Mouse (Mus musculus): ENCODE results near the gene Slc25a26. TPM values are rescaled to one million over a fixed set of nuclear protein-coding genes. Genes with fewer than 3 reads are reported as not detected.

Gene Slc25a26
- polyA plus RNA-seq, 1 experiment from 2014 or later: 8.0 TPM

DNA sequence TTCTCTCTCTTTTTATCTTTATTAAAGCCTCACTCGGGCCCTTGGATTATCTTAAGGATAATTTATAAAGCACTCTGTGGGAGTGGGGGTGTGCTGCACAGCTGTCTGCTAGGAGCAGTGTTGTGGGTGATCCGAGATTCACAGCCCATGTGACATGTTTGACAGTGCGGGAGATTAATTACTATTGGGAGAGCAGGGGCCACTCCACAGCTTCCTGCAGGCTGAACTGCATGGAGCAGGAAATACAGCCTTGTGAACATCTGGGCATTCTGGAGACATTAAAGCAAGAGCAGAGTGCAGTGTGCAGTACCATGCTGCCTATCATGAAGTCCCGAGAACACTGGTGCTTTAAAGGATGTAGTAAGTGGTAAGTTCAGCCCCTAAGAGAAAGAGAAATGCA, 92.6 kb downstream of the Slc25a26 start:
- 22% methylated on average over 4 of the region's 4 CpGs for WGBS
- H3K27ac ChIP-seq: peak overlapping the region; percentile 63

DNA sequence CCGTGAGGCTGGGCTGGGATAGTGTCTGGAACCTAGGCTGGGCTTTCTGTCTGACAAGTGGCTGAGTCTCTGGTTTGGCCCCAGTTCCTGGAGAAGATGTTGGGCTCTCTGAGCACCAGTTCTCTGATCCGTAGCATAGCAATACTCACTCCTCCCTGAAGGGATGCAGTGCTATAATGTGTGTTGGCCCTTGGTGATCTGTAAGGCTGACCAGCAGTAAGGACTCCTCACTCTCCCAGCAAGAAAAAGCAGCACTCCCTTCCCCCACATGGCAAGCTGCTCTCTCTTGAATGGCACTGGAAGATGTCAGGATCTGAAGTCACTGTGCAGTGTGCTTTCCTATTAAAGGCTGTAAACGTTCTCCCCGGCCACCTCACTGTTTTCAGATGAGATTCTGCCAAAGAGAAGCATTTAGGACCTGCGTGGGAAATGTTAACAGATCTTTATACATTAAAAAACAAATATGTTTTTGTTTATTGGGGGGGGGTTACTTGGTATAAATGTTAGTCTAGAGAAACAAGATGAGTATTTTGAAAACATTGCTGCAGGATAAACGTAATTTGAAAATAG, 94.0 kb downstream of the Slc25a26 start:
- no peak overlapping the region for H3K9ac ChIP-seq
- ATAC-seq (ENCODE audit: low FRiP score): no peak
- no peak overlapping the region for H3K4me3 ChIP-seq (replicated peaks)
- H3K36me3 ChIP-seq (replicated peaks): no peaks in the 10 kb centered on the region
- H3K4me1 ChIP-seq: peaks cover 16% of the 10 kb centered on the region
- H3K9me3 ChIP-seq: no peaks in the 10 kb centered on the region
- H3K4me2 ChIP-seq: no peak overlapping the region
- WGBS: 80% methylated on average over 6 of the region's 6 CpGs
- no peak overlapping the region for H3K27ac ChIP-seq
- no peaks in the 10 kb centered on the region for H3K27me3 ChIP-seq

More for the DNA sequence above, 92.6 kb downstream of the Slc25a26 start:
- Histone ChIP-seq H3K4me1 (peaks cover 16% of the 10 kb centered on the region), H3K27me3 (no peaks in the 10 kb centered on the region), H3K4me2 (no peak overlapping the region), H3K4me3 (replicated peaks) (no peak overlapping the region), H3K36me3 (replicated peaks) (no peaks in the 10 kb centered on the region), H3K9ac (no peak overlapping the region), H3K9me3 (no peaks in the 10 kb centered on the region)
- ATAC-seq (ENCODE audit: low FRiP score): no peak

DNA sequence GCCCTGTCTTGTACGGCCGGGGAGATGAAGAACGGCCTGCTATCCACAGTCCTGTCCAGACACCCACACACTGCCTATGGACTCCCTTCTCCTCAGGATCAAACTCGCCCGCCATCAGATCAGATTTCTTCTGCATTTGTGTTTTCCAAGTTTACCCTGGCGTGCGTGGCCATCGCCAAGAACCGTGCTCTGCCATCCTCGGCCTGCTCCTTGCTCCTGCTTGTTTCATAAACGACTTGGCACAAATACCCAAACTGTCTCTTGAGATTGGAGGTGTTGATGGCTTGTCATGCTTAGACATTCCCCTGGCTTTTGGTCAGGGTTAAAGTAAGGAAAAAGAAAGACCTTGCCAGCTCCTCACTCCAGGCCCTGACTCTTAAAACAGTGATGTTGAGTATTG, 94.6 kb downstream of the Slc25a26 start:
- Histone ChIP-seq H3K27me3 (no peaks in the 10 kb centered on the region), H3K9ac (no peak overlapping the region), H3K4me2 (no peak overlapping the region), H3K4me1 (peaks cover 16% of the 10 kb centered on the region), H3K4me3 (replicated peaks) (no peak overlapping the region), H3K36me3 (replicated peaks) (no peaks in the 10 kb centered on the region), H3K9me3 (no peaks in the 10 kb centered on the region), H3K27ac (no peak overlapping the region)
- 91% methylated on average over 11 of the region's 11 CpGs for WGBS
- ATAC-seq (ENCODE audit: low FRiP score): no peak

DNA sequence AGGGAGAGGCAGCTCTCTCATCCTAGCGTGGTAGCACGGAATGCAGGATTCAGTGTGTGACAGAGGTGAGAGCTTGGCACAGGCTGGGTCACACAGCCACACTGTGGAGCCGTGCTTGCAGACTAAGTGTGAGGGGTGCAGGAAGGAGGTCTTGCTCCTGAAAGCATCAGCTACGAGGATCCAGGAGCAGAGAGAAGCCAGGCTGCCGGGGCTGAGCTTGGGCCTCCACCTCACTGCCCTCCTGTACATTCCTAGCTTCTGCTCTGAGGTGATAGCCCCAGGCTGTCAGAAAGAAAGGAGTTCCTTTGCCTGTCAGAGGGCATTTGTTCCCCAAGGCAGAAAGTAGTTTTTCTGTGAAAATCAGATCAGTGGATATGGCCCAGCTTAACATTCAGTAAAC, 95.1 kb downstream of the Slc25a26 start:
- H3K9ac ChIP-seq: no peak overlapping the region
- 61% methylated on average over 5 of the region's 5 CpGs for WGBS
- H3K36me3 ChIP-seq (replicated peaks): peaks cover 2% of the 10 kb centered on the region
- no peak for ATAC-seq (ENCODE audit: low FRiP score)
- H3K27ac ChIP-seq: no peak overlapping the region
- peaks cover 16% of the 10 kb centered on the region for H3K4me1 ChIP-seq
- no peak overlapping the region for H3K4me3 ChIP-seq (replicated peaks)
- H3K9me3 ChIP-seq: no peaks in the 10 kb centered on the region
- H3K27me3 ChIP-seq: no peaks in the 10 kb centered on the region
- H3K4me2 ChIP-seq: no peak overlapping the region

DNA sequence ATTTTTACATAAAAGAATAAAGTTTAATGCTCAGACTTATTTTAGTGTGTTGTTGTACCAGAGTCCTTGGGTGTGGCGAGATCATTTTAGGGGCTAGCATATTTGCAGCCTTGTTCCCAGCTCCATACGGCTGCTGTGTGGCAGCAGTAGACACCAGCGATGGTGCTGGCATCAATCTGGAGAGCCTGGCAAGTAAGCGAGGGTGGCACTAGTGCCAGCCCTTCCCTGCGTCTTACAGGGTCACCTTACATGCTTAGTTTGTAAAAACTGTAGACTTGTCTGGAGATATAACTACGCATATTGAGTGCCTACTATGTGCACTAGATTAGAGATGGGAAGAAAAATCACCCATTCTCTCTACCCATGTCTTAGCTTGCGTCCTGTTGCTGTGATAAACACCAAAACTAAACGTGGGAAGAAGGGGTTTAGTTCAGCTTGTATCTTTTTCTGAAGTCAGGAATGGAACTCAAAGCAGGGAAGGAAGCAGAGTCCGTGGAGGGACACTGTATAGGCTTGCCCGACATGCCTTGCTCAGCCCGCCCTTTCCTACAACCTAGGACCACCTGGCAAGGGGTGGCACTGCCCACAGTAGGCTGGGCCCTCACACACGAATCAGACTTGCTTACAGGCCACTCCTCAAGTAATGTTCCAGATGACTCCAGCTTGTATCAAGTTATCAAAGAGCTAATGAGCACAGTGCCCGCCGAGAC, 96.1 kb downstream of the Slc25a26 start:
- no peak overlapping the region for H3K27ac ChIP-seq
- no peak for ATAC-seq (ENCODE audit: low FRiP score)
- WGBS: 89% methylated on average over 14 of the region's 14 CpGs

DNA sequence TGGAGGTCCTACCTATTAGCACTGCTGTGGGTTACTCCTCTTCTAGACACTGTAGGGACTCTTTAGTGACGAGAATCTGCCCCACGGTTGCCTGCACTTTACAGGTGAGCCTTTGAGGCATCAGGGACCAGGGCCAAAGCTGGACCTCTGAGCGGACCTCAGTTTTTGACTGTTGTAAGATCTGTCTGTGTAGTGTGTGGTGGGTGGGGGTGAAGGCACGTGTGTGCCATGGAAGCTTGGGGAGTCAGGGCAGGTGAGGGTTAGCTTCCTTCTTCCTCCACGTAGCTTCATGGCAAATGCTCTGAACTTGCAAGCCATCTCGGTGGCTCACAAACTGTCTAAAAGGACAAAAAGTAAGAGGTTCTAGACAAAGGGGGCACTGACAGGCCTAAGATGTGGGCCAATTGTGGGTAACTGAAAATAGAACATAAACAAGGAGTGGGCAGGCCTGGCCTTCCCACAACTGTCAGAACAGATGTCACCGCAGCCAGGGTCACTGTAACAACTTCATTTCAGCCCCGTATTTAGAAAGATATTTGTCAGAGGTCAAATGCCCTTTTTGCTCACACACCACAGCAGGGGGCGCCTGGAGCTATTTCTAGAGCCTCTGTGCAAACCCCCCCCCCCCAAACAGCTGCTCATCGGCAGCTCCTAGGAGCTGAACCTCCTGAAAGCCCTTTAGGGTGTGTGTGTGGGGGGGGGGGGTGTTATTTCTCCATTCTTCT, 96.8 kb downstream of the Slc25a26 start:
- H3K36me3 ChIP-seq (replicated peaks): peaks cover 17% of the 10 kb centered on the region
- H3K4me1 ChIP-seq: peaks cover 22% of the 10 kb centered on the region
- WGBS: 64% methylated on average over 10 of the region's 10 CpGs
- H3K27me3 ChIP-seq: no peaks in the 10 kb centered on the region
- no peak overlapping the region for H3K4me3 ChIP-seq (replicated peaks)
- no peak overlapping the region for H3K4me2 ChIP-seq
- no peak overlapping the region for H3K9ac ChIP-seq
- no peak for ATAC-seq (ENCODE audit: low FRiP score)
- H3K27ac ChIP-seq: no peak overlapping the region
- H3K9me3 ChIP-seq: no peaks in the 10 kb centered on the region

More for the DNA sequence above, 96.1 kb downstream of the Slc25a26 start:
- H3K9me3 ChIP-seq: no peaks in the 10 kb centered on the region
- no peak overlapping the region for H3K4me2 ChIP-seq
- H3K36me3 ChIP-seq (replicated peaks): peaks cover 11% of the 10 kb centered on the region
- H3K9ac ChIP-seq: no peak overlapping the region
- no peaks in the 10 kb centered on the region for H3K27me3 ChIP-seq
- H3K4me3 ChIP-seq (replicated peaks): no peak overlapping the region
- H3K4me1 ChIP-seq: peaks cover 16% of the 10 kb centered on the region

DNA sequence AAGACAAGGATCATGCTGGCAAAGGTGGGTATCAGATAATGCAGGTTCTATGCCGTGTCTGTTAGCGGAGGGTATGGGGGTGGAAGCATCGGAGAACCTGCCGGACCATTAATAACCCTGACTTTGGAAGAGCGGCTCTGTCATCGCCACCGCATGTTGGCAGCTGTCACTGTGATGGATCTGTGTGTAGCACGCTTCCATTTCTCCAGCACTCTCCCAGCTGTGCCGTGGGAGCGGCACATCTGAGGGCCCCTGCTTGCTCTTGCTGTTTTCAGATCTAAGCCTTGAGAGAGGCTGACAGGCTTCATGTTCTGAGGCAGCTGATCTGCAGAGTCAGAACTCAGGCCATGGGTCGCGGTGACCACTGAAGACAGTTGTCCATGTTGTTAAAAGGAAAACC, 98.3 kb downstream of the Slc25a26 start:
- Histone ChIP-seq H3K4me3 (replicated peaks) (no peak overlapping the region), H3K4me1 (peaks cover 16% of the 10 kb centered on the region), H3K9ac (no peak overlapping the region), H3K9me3 (no peaks in the 10 kb centered on the region), H3K27ac (no peak overlapping the region), H3K4me2 (no peak overlapping the region), H3K36me3 (replicated peaks) (peaks cover 25% of the 10 kb centered on the region), H3K27me3 (no peaks in the 10 kb centered on the region)
- WGBS: 94% methylated on average over 12 of the region's 12 CpGs
- no peak for ATAC-seq (ENCODE audit: low FRiP score)

DNA sequence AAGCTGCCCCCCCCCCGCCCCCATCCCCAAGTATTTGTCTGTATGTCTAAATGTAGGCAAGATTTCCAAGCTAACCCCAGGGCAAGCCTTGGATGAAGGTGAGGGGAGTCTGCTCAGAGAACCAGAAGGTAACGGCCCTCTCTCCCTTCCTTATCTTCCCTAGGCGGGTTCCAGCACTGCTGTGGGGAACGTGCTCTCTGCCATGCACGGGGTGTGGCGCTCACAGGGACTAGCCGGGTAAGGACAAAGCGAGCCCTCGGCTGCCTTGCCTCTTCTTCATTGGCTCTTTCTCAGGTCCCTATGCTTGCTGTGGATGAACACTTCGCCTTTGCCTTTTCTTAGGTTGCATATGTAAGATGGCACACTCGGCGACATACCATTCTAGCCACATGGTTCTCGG, 98.9 kb downstream of the Slc25a26 start:
- Histone ChIP-seq H3K27ac (no peak overlapping the region), H3K4me1 (peaks cover 16% of the 10 kb centered on the region), H3K9ac (no peak overlapping the region), H3K4me2 (no peak overlapping the region), H3K27me3 (no peaks in the 10 kb centered on the region), H3K9me3 (no peaks in the 10 kb centered on the region), H3K36me3 (replicated peaks) (peaks cover 31% of the 10 kb centered on the region), H3K4me3 (replicated peaks) (no peak overlapping the region)
- ATAC-seq (ENCODE audit: low FRiP score): no peak
- 96% methylated on average over 13 of the region's 13 CpGs for WGBS

DNA sequence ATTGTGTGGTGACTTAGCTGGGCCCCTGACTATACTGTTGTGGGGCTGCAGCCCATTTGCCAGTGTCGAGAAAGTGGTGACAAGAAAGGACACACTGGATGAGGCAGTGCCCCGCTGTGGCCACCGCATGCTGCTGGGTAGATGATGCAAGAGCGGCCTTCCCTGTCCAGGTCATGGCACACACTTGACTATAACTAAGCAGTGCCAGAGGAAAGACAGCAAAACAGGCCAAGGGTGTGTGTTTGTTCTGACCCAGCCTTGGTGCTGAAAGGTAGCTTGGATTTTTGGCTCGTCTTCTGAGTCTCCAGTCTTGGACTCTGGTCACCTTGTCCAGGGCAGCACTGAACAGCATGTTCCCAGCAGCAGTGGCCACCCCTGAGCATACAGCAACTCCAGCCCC, 101.0 kb downstream of the Slc25a26 start:
- peaks cover 48% of the 10 kb centered on the region for H3K36me3 ChIP-seq (replicated peaks)
- no peak overlapping the region for H3K27ac ChIP-seq
- H3K9me3 ChIP-seq: no peaks in the 10 kb centered on the region
- whole genome bisulfite sequencing: 89% methylated on average over 5 of the region's 5 CpGs
- H3K4me1 ChIP-seq: peaks cover 16% of the 10 kb centered on the region
- no peak overlapping the region for H3K4me2 ChIP-seq
- no peak overlapping the region for H3K4me3 ChIP-seq (replicated peaks)
- ATAC-seq (ENCODE audit: low FRiP score): no peak
- H3K9ac ChIP-seq: no peak overlapping the region
- H3K27me3 ChIP-seq: no peaks in the 10 kb centered on the region

DNA sequence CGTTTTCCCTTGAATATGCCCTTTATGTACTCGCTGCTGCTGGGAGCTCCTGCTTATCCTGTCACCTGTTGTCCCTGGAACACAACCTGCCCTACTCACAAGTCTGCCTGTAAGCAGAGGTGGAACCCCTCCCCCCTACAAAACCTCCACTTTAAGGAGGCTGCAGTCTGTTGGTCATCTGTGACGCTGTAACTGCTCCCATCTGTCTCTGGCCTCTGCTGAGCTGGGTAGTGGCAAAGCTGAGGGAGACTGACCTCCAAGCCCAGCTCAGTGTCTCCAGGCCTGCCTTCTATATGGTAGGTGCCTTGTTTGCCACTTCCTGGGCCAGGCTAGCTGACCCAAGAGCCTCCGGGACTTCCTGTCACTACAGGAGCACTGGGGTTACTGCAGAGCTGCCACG, 101.7 kb downstream of the Slc25a26 start:
- Histone ChIP-seq H3K4me2 (no peak overlapping the region), H3K27me3 (no peaks in the 10 kb centered on the region), H3K9ac (no peak overlapping the region), H3K36me3 (replicated peaks) (peaks cover 55% of the 10 kb centered on the region), H3K4me3 (replicated peaks) (no peak overlapping the region), H3K9me3 (no peaks in the 10 kb centered on the region), H3K27ac (0 out of 2 replicates have a peak overlapping the region, but pooled peaks have one; percentile 13), H3K4me1 (peaks cover 16% of the 10 kb centered on the region)
- WGBS: 68% methylated on average over 5 of the region's 5 CpGs
- ATAC-seq (ENCODE audit: low FRiP score): no peak

DNA sequence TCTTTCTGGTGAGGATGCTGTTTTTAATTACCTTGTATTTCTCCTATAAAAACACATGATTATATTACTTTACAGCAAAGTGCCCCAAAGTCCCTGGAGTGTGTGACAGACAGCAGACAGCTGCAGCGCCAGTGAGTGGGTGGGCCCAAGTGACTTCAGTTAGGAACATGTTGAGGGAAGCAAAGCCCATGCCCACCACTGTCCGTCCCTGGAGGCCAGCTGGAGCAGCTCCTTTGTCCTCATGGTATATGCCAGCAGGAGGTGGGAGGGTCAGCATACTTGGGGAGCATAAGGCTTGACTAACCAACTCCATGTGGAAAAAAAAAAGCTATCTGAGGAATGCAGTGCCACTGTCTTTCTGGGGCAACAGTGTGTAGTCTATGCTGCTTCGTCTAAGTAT, 103.9 kb downstream of the Slc25a26 start:
- no peak overlapping the region for H3K27ac ChIP-seq
- no peak for ATAC-seq (ENCODE audit: low FRiP score)
- no peak overlapping the region for H3K4me3 ChIP-seq (replicated peaks)
- H3K9me3 ChIP-seq: no peaks in the 10 kb centered on the region
- no peaks in the 10 kb centered on the region for H3K27me3 ChIP-seq
- peaks cover 78% of the 10 kb centered on the region for H3K36me3 ChIP-seq (replicated peaks)
- H3K9ac ChIP-seq: no peak overlapping the region
- H3K4me2 ChIP-seq: no peak overlapping the region
- peaks cover 10% of the 10 kb centered on the region; the same call in 1 of the 2 replicates for H3K4me1 ChIP-seq
- WGBS: 43% methylated on average over 3 of the region's 3 CpGs

DNA sequence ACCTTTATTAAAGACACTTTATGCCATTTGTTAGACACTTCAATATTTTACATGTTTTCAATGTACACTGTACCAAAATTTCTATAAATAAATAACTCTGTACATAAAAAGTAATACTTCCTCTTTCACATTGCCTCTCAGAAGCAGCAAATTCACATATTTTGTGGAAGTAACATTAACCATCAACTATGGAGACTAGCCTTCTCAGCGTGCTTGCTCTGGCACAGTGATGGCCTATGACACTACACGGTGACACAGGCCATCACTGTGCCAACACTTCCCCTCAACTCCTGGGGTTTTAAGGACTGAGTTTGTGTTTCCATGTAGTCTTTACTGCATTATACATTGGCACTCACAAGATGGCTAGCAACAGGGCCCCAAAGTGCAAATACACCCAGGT, 104.4 kb downstream of the Slc25a26 start:
- ATAC-seq (ENCODE audit: low FRiP score): no peak
- no peaks in the 10 kb centered on the region for H3K27me3 ChIP-seq

More for the DNA sequence above, 104.4 kb downstream of the Slc25a26 start:
- 97% methylated on average over 2 of the region's 2 CpGs for WGBS
- Histone ChIP-seq H3K27ac (no peak overlapping the region), H3K4me2 (no peak overlapping the region), H3K4me1 (peaks cover 10% of the 10 kb centered on the region; the same call in 1 of the 2 replicates), H3K4me3 (replicated peaks) (no peak overlapping the region), H3K9me3 (no peaks in the 10 kb centered on the region), H3K36me3 (replicated peaks) (peaks cover 83% of the 10 kb centered on the region), H3K9ac (no peak overlapping the region)
